Mouse (Mus musculus): ENCODE measurements at regions not wholly inside any gene's neighbourhood (a gene's known extent, or its start where the extent isn't known, plus 50 kb on each side); places are given as distances from the start of the nearest gene placed in this dataset.

DNA sequence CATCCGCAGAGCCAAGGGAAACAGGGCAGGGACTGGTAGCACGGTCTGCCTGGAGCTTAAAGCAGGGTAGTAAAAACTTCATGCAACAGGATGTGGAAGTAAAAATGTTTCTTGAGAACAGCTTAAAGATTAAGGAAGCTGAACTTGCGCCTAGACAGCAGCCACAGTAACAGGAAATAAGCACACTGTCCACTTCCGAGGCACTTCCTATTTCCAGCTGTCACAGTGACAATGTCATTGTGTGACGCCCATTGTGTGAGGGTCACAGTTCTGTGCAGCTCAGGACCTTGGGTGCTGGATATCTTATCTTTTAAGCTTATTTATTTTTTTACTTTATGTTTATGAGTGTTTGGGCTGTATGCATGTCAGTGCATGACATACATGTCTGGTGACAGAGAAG lies 147.7 kb upstream of the Ubl3 start:
- TF ChIP-seq CTCF (IDR thresholded peaks at IDR 0.05; ENCODE audit: borderline replicate concordance, control insufficient read depth, extremely low read depth, insufficient read depth, low read length, poor library complexity) (no peak), POLR2A (IDR thresholded peaks at IDR 0.05; ENCODE audit: control insufficient read depth, extremely low read depth, insufficient read depth, low read length, poor library complexity) (no peak)

Data from thymus, adult 2 months (tissue).